Mouse (Mus musculus): ENCODE results near the gene Btbd35f3. TPM values are rescaled to one million over a fixed set of nuclear protein-coding genes. Genes with fewer than 3 reads are reported as not detected.
"Not testable (repeated sequence)": the region's sequence is repeated elsewhere in the genome, so short reads cannot be mapped to it uniquely, and the experiment has no call there.

The Btbd35f3 gene
- not detected for total RNA-seq (2021)
- long read RNA-seq = 0 reads

DNA sequence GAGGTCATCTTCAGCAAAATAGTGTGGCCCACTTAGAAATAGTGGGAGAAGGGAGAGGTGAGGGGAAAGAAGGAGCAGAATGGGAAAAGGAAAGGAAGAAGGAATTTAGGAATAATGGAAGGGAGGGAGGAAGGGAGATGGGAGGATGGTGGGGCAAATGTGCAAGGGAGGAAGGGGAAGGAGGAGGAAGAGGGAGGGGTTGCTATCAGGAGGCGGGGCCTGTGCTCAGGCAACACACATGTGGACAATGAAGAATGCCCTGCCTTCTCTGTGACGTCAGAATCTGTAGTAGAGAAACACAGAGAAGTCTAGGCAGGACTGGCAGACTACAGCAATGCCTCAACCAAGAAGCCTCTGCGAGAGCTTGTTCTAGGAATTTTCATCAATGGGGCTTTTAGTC lies at the start of gene Btbd35f3:
Gene Btbd35f3, plus strand, starts transcription at position 301 of the 400 bp plus-strand sequence.
- not testable (repeated sequence) for DNase-seq (ENCODE audit: low spot score in 2 of 2)

Other genes starting within 250 kb of the Btbd35f3 start
- gene Btbd35f16, start 80.7 kb upstream of the Btbd35f3 start, total RNA-seq (2021) = not detected
- not detected for gene Btbd35f28, start 158.9 kb downstream of the Btbd35f3 start, total RNA-seq (2021)